Mouse (Mus musculus): ENCODE results near the gene Rbm11. TPM values are rescaled to one million over a fixed set of nuclear protein-coding genes. Genes with fewer than 3 reads are reported as not detected.

Gene Rbm11
- 4.6 TPM for polyA plus RNA-seq (2014; fragmentation: Illumina TruSeq; extraction: RNeasy Lipid Tissue Mini Kit (QIAGEN cat#74804); ENCODE audit: low read depth, low replicate concordance)

DNA sequence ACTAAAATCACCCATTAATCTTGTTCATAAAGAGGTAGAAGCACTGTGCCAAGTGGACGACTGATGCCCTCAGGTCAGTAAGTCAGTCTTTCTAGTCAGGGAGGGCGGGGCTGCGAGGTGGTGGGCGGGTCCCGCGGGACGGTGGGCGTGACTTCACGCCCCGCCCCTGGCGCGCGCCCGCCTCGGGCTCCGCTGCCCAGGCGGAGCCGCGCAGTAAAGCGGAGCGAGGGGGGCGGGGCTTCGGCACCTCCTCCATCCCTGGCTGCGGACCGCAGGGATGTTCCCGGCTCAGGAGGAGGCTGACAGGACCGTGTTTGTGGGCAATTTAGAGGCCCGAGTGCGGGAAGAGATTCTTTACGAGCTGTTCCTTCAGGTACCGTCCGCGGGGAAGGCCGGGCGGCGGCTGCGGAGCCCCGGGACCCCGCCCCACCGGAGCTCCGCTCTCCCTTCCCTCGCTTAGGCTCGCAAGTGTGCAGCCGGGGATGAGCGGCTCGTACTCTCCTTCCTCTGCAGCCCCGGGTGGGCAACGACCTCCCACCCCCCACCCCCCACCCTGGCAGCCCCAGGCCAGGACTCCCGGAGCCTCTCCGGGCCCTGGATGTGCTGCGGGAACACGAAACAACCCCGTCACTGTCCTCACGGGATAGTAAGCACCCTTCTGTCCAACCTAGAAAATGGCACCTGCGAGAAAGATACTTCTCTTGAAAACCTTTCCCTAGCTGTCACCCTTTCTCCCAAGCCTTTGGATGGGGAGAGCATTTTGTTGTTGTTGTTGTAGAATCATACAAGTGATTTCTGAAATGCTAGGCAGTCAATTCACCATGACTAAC, at the start of gene Rbm11:
Rbm11 (plus strand) TSS at position 174 of the 830 bp plus-strand sequence.

DNA sequence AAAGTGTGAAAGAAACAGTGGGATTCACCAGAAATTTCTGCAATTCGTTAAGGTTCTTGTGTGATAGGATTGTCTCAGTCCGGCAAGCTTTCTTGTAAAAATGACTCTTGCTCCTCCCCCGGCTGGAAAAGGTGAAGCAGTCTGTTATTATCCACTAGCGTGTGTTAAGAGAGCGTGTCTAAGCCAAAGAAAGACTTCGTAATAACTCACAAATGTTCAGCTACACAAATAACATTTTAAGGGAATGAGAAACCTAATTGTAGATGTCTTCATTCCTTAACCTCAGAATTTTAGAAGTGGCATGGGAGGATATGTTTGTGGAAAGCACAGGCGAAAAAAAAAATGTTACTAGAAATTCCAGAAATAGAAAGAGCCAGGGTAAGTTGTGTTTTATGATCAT, 6.7 kb upstream of the Rbm11 start, which contains the start of gene Lipi:
Lipi (minus strand) TSS at position 101 of the 400 bp plus-strand sequence.

Other genes with a start within 250 kb of the Rbm11 start
- gene Lipi, start 6.8 kb upstream of the Rbm11 start, polyA plus RNA-seq (2014; fragmentation: Illumina TruSeq; extraction: RNeasy Lipid Tissue Mini Kit (QIAGEN cat#74804); ENCODE audit: low read depth, low replicate concordance) = 0.87 TPM
- 48.0 TPM for gene Hspa13, start 174.3 kb downstream of the Rbm11 start, polyA plus RNA-seq (2014; fragmentation: Illumina TruSeq; extraction: RNeasy Lipid Tissue Mini Kit (QIAGEN cat#74804); ENCODE audit: low read depth, low replicate concordance)